Mouse (Mus musculus): ENCODE measurements around the gene Wbp2nl.

The Wbp2nl gene

DNA sequence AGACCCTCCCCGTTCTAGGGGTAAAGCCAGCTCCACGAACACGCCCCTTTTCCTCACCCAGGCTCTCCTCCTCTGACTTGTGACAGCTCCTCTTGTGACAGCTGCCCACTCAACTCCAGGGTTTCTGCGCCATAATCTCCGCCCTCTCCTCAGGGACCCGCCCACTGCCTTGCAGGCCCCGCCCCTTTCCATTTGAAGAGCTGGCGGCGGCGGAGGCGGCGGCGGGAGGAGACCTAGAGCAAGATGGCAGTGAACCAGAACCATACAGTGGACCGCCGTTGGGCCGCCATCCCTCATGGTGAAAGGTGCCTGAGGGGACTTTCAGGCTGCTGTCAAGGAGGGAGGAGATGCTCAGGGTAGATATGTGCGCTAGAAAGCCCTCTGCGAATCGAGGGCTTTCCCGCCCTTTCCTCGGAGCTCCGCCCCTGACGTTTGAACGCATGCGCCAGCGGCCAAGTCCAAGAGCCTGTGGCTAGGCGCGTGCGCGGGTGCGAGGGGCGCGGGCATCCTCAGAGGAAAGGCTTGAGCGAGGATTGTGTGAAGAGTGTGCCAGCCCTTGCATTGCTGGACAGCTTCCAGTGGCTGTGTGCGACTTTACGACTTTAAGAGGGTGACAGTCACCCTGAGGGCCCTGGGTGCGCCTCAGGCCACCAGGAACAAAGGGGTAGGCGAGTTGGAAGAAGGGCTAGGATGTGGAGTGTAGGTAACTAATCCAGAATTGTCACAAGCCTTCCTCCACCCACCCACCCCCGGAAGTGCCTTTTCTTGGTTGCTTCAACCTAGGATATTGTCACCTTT, at the start of gene Wbp2nl:
Wbp2nl (plus strand) TSS at position 191 of the 798 bp plus-strand sequence.
- peak; percentile 67 for DNase-seq (ENCODE audit: low spot score)

DNA sequence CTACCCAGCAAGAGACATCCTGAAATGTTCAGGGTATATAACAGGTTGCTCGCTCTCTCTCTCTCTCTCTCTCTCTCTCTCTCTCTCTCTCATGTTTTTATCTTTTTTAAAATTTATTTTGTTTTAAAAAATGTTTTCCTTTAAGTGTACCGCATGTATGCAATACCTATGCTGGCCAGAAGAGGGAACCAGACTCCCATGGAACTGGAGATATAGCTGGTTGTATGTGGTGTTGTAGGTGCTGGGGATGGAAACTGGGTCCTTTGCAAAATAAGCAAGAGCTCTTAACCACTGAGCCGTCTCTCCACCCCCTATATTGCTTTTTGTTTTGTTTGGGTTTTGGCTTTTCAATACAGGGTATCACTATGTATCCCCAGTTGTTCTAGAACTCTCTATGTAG, 47.2 kb upstream of the Wbp2nl start:
- no peak for DNase-seq (ENCODE audit: low spot score)

DNA sequence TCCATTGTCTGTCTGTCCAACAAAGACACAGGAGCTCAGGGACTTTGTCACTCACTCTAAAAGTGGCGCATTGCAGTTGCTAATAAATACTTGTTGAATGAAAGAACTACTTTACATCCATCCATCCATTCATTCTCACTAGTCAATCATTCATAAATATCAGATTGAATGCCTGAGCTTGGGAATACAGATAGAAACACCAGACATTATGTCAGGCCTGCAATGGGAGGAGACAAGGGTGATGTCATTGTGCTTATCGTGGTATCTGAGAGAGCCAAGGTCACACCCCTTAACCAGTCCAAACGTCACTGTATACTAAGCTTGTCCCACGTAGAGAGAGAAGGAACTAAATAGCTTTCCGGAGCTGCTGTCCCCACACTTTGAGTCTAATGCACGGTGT, 46.7 kb upstream of the Wbp2nl start, which contains the start of gene 1500009C09Rik:
1500009C09Rik (plus strand) TSS at position 301 of the 400 bp plus-strand sequence.
- DNase-seq (ENCODE audit: low spot score): no peak

DNA sequence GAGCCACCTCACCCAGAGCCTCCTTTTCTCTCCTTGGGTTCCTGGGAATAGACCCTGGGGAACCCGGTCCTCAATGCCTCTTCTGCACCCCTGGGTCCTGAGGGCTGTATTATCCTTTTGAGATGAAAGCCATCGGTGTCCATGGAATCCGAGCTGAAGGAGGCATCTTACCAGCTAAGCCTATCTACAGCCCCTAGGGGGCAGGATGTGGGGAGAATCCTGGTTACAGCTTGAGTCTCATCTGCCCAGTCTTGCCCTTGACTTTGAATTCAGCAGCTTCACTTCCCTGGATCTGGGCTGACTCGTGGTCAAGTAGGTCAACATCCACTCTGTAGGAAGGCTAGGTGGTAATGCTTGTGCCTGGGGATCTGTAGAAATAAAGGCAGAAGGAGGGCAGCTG, 43.5 kb upstream of the Wbp2nl start:
- DNase-seq (ENCODE audit: low spot score): no peak

DNA sequence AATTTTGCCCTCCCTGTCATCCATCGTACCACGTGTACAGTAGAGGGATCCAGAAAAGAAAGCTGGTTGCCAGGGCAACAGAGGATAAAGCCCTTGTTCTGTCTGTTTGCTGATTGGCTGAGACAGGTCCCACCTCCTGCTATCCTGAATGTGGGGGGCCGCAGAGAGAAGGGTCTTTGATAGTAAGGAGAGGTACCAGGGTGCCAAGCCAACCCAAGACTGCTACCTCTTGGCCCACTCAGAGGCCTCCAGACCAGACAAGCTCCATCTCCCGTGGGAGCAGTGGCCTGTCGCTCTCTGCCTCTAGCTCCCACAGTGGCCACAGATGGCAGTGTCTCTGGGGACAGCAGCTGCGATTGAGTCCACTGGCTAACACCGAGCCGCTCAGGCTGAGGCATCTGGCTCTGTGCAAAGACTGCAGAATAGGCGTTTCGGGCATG, 42.8 kb upstream of the Wbp2nl start:
- no peak for DNase-seq (ENCODE audit: low spot score)

DNA sequence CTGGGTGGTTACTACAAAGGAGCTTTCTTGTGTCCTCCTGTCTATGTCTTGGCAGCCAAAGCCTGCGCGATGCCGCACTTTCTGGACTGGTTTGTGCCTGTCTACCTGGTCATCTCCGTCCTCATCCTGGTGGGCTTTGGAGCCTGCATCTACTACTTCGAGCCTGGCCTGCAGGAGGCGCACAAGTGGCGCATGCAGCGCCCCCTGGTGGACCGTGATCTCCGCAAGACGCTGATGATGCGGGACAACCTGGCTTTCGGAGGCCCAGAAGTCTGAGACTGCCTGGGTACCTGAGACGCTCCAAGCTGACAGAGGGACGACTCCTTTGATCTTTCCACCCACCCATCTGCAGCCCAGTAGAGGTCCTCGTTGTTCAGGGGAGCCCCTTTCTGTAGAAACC, 39.2 kb upstream of the Wbp2nl start:
- DNase-seq (ENCODE audit: low spot score): peak; percentile 89

DNA sequence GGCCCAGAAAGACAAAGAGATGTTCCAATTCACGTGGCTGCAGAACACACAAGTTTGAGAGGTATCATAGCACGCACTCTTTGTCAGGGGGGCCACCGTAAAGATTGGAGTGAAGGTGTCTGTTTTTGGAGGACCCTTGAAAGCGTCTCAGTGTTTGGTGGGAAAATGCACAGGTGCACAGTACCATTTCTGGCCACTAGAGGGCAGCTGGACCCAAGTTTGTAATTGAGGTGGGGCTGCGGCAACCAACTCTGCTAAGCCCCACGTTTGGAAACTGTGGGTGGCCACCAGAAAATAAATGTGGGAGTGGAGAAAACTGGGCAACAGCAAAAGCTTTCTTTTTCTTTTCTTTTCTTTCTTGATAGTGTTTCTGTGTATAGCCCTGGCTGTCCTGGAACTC, 32.4 kb upstream of the Wbp2nl start:
- DNase-seq (ENCODE audit: low spot score): peak; percentile 85

DNA sequence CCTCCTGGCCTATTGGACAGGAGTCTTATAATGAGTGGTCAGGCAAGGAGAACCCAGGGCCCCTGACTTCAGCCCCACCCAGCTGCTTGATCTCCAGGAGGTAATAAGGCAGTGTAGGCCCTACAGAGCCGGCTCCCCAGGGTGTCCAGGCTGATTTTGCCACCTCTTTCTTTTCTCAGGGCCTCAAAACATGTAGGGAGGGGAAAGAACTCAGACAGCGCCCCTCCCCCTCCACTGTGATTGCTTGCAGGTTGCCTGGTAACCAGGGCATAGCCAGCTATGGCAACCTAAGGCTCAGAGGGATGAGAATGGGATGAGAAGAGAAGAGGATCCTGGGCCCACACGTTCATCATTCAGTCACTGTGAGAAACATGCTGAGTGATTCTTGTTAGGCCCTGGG, 30.6 kb upstream of the Wbp2nl start:
- DNase-seq (ENCODE audit: low spot score): no peak

DNA sequence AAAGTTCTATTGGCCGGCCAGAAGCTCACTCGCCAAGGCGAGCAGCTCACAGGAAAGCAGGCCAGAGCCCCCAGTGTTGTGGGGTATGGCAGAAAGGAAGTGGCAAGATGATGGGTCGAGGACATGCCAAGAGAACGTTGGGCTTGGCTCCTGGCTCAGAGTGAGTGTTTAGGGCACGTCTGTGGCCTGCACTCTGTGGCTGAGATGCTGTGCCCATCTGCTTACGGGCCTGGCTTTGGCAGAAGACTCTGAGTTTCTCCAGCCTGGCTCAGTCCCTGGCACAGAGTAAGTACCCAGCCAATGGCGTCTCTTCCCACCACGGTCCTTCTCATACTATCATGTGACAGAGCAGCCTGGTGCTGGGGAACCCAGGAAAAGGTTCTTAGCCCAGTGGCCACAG, 30.0 kb upstream of the Wbp2nl start:
- no peak for DNase-seq (ENCODE audit: low spot score)

DNA sequence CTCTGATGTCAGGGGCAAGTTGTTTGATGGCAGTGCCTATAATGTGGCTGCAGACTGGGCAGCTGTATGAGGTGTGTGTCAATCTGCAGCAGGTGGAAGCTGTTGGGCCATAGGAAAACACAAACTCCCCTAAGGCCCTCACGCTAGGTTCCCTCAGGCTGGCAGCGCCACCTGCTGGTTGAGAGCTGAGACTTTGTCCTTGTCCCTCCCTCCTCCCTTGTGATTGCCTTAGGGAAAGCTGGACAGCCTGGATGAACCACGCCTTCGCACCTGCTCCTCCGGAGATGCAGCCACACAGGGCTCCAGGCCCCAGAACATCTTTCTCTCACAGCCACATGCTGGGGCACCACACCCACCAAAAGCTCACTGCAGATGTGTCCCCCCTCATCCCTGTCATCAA, 27.6 kb upstream of the Wbp2nl start:
- DNase-seq (ENCODE audit: low spot score): peak; percentile 89

DNA sequence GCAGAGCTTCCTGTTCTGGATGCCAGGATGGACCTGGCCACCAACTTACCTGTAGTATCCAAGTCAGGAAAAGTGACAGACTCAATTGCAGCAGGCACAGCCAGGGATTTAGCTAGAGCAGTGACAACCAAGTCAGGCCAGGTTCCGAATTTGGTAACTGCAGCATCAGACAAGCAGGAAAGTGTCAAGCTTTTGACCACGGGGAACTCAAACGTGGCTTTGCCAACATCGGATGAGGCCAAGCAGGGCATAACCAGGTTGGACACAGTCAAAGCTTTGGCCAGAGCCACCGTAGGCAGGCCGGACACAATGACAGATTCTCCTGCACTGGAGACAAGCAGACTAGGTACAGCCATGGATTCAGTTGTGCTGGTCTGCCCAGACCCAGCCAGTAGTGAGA, 26.5 kb upstream of the Wbp2nl start:
- DNase-seq (ENCODE audit: low spot score): no peak

DNA sequence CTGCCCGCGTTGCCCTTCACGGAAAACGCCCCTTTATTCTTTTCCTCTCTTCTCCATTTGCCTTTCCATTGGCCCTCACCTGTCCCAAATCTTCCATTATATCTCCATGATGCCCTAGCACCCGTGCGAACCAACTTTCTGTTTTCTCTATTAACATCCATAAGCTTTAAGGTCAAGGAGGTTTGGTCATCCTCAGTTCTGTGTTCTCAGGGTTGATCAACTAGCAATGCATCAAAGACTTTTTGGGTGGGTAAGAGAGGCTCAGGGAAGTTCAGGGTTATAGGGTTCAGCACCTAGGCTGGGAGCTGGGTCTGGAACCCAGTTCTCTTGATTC, 24.2 kb upstream of the Wbp2nl start, which contains the start of gene Sept3:
Sept3 (plus strand) TSS at position 301 of the 334 bp plus-strand sequence.
- DNase-seq (ENCODE audit: low spot score): no peak

DNA sequence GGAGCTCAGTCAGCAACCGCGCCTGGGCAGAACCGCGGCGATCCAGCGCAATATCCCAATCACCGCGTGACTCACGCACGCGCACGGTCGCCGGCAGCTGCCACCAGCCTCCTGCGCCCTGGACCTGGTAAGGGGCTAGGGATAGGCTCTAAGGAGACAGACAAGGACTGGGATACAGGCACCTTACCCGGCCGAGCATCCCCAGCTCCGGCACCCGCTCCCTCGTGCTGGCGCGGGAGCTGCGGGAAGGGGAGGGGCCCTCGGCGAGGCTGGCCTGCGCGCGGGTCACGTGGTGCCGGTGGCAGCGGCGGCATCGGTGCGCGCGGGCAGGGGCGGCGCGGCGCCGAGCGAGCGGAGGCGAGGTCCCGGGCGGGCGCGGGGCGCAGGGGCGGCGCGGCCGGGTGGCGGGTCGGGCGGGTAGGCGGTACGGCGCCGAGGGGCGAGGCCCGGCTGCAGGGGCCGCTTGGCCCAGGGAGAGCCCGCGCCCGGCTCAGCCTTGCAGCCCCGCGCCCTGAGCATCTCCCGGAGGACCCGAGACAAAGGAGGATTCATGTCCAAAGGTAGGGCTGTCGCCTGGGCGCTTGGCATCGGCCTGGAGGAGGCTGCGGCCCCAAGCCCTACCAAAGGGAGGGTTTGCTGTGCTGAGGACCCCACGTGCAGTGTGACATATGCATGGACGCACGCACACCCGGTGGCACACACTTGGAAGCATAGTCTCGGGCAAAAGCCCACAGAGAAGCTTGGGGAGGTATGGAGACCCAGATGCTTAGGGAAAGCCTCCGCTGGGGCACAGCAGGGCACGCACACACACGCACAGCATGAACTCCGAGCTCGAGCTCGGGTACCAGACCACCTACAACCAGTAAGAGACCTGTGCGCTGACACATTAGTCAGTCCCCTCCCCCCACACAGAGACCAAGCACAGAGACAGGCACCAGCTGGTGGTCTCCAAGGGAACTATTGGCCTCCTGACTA, 23.5 kb upstream of the Wbp2nl start:
- DNase-seq (ENCODE audit: low spot score): no peak

DNA sequence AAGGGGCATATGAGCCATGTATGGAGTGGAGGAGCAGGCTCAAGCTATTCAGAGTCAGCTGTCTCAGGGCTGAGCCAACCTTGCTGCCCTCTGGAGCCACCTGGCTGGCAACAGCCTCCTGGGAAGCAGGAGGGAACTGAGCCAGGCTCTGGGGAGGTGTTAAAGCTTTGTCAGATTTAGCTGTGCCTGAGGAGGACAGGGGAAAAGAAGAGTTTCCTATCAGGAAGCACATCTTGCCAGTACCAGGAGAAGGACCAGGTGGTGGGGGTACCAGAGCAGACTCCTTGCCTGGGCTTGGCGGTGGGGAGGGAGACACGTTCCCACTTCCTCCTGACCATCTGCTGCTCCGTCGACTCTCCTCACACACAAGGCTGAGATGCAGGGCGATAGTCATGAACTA, 21.2 kb upstream of the Wbp2nl start:
- DNase-seq (ENCODE audit: low spot score): no peak

DNA sequence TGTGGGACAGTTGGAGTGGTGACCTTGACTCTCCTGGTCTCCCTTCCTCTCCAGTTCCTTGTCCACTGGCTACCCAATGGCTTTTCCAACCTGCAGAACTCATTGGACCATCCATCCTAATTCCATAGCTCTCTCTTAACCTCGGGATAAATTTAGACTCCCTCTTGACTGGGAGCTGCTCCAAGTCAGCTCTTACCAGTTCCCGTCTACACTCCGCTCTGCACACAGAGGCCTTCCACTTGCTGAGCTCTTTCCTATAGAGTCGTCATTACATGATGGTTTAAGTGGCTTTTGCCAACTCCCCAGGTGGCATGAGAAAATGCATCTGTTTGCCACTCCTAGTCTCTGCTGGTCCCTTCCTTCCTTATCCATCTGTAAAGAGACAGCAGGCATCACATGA, 18.1 kb upstream of the Wbp2nl start:
- DNase-seq (ENCODE audit: low spot score): no peak

DNA sequence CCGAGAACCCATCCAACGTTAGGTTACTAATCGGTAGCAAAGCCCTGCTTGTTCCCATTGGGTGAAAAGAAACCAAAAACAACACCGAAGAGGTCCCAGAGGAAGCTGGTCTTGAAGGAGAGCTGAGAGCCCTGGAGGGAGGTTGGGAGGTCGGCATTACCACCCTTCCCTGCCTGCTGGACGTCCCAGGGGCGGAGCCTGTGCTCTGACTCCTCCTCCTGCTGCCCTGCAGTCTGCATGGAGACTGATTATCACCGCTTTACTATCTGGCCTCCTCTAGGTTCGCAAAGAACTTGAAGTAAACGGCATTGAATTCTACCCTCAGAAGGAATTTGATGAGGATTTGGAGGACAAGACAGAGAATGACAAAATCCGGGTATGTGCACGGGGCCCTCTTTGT, 12.6 kb upstream of the Wbp2nl start:
- DNase-seq (ENCODE audit: low spot score): no peak

DNA sequence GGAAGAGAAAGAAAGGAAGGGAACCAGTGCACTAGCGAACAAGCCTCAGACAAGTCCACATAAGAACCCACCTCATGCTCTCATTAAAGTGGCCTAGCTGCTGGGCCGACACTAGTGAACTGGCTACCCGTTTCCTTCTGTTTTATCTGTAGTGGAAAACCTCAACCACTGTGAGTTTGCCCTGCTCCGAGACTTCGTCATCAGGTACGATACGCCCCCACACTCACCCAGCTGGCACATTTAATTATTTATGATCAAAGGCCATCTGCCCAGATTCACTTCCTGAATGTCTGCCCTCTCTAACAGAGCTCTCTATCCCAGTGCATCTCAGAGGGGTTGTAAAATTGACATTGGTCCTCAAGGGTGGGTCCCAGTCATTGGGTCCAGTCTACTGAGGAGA, 8.5 kb upstream of the Wbp2nl start:
- no peak for DNase-seq (ENCODE audit: low spot score)

DNA sequence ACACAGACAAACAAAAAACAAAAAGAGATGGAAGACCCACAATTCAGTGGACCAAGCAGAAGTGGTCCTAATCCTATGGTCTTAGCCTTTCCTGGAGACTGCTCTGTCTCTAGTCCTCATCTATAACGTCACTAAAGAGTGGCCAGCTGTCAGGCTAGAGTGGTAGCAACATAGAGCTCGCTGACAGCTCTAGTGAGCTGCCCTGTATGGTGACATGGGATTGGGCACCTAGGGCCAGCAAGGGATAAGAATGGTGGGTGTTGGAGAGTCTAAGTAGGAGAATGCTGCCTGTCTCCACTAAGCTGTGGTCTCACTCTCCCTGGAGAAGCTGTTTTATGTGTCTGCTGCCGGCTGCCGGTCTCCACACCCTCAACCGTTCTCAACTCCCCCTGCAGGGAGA, 5.9 kb upstream of the Wbp2nl start:
- DNase-seq (ENCODE audit: low spot score): no peak

DNA sequence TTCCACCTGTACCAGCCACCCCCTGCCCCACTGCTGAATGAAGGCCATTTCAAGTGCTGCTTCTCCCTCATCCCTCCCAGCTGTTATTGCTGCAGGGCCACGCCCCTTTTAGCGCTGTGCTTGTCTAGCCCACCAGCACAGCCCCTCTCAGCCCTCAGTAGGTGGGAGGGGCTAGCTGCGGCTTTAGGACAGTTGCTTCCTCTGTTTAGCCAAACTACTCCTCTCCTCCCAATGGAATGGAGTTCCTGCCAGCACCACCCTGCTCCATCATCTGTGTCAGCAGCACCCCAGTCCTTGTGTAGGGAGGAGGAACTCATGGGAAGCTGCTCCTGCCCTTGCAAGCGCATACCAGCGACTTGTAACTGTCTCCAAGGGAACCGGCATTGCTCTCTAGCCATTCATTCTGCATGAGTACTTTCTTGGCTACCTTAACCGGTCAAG, 5.5 kb upstream of the Wbp2nl start:
- no peak for DNase-seq (ENCODE audit: low spot score)

DNA sequence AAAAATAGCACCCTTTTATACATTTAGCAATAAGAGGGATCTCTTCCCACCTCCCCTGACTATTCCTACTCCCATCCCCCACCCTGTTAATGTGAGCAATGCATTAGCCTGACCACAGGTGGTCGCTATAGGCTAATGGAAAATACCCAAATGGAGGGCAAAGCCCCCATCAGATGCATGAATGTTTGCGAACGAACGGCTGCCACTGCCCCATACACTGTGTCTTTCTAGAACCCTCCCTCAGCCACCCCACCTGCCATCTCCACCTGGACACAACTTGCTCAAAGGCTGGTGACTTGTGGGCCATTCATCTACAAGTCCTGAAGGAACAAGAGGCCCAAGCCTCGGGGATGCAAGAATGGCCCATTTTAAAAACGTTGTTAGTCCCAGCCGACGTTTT, 4.7 kb upstream of the Wbp2nl start:
- DNase-seq (ENCODE audit: low spot score): no peak

DNA sequence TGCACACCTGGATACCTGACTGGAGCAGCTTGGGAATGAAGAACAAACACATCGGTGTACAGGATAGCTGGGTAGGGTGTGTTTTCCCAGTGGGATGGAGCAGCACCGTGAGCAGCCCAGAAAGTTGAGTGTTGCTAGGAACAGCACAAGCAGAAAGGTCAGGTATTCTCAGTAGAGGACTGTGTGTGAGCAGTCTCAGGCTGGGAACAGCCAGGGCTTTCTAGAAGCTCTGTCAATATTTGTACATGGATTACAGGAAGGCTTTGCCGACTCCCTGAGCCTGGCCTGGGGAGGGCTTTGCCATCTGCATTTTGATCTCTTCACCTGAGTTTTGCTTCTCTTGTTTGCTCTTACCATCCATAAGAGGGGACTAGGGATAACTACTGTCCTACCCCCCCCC, 8.4 kb downstream of the Wbp2nl start:
- no peak for DNase-seq (ENCODE audit: low spot score)

DNA sequence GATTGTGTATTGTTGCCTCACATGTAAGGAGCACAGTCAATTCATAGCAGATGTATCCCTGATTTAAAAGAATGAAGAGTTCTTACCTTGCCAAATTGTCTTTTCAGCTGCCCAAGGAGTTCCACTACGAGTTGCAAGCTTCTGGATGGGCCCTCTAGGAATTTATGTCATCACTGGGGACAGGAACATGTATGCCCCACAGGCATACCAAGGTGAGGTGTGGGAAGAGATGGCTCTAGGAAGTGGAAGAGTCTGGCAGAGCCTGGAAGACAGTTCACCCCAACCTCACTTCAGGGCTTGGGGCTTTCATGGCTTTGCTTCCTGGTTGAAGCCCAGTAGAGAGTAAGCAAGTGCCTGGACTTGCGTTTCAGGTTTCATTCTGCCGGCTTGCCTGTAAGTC, 9.7 kb downstream of the Wbp2nl start:
- DNase-seq (ENCODE audit: low spot score): no peak

DNA sequence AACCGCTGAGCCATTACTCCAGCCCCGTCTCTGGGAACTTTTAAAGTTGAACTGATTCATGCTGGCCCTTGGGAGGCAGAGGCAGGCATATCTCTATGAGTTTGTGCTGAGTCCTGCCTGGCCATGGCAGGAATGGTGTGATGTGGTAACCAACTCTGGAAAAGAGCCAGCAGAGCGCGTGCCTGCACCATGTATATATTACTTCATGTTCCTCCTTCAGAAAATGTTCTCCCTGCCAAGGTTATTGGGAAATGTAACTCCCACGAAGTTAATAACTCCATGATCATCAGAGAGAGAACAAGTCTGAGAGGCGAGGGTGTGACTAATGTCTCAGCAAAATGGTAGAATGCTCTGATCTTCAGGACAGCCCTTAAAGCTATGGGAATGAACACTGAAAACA, 19.1 kb downstream of the Wbp2nl start:
- no peak for DNase-seq (ENCODE audit: low spot score)

Measured in testis, postnatal 10 days (tissue).